Mouse (Mus musculus): Measurements from ENCODE around the gene Qsox2.

Gene Qsox2

DNA sequence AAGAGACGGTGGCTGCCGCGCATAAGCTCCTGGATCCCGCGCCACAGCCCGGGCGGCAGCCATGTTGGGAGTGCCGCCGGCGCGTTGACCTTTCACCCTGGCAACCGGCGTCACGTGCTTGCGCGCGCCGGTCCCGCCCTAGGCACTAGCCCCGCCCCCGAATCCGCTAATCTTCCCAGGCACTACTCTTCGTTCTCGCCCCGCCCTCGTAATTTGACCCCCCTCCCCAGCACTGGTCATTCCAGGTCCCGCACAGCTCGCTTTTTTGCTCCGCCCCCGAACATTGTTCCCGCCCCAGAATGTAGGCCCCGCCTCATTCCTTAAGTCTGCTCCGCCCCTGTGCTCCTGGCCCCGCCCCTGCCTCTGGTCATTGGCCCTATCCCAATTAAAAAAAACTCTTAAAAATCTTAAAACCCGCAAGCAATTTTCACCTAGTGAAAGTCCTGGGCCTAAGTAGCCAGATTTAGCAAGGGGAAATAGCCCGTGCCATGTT lies at the start of gene Qsox2:
Qsox2 (minus strand) TSS at position 236 of the 493 bp plus-strand sequence.
- DNase-seq, result peak; percentile 91

DNA sequence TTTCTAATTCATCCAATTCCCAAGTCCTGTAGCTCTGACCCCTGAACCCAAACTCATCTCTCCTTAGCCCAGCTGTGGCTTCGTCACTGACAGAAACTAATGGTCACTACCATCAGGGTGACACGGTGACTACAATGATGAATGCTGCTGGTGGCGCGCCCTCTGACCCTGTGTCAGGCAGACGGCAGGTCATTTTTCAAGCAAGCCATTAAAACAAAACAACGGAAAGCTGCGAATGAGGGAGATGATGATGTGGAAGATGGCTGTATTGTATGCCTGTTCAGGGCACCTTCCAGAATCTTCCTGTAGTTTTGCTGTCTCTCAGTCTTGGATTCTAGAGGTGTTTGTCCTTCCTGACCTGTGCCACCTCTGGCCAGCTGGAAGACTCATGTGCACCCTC lies 49.1 kb upstream of the Qsox2 start:
- no peak for DNase-seq

DNA sequence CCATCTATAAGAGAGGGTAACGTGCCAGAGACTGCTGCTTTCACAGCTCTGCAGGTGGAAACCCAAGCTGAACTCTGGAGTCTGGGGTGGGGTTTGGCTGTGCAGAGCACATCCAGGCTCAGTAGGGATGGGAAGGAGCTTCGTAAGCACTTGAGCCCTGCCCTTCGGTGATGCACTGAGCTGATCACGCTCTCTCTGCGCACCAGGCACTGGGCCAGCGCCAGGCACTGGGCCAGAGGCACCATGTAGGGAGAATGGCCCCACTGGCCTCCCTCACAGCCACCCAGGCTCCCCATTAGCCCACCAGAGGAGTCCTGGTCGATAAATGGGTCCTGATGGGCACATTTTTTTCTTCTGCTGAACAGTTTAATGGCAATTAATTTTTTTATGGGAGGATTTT lies 48.5 kb upstream of the Qsox2 start:
- DNase-seq, result peak; percentile 36

DNA sequence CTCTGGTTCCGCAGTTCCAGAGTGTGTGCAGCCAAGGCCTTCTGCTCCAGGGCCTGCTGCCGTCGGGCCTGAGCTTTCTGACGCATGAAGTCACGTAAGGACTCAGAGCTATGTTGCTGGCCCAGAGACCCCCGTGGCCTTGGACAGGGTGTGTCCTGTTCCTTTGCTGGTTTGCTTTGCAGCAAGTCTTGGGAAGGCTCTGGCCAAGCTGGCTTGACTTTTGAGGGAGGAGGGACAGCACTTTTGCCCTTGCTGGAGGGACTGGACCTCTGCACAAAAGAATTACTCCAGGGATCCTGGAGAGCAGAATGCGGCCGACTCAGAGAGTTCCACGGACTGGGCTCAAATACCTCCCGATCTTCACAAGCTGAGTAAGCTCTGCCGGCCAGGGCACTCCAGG lies 43.3 kb upstream of the Qsox2 start:
- DNase-seq, result no peak

DNA sequence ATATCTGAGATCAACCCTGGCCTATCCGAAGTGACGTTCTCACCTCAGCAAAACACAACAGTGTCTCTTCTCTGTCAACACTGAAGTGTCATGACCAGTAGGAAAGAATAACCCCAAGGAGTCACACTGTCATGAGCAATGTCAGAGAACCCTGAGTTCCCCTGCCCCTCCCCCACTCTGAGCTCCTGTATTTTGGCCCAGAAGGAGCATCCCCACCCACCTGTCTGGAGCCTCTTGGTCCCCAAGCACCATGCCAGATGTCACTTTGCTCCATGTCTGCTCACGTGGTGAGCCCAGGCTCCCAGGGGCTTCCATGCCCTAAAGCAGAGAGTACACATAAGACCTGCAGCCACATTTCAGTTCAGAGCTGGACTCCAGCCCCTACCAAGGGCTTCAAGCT lies 42.4 kb upstream of the Qsox2 start:
- no peak for DNase-seq

DNA sequence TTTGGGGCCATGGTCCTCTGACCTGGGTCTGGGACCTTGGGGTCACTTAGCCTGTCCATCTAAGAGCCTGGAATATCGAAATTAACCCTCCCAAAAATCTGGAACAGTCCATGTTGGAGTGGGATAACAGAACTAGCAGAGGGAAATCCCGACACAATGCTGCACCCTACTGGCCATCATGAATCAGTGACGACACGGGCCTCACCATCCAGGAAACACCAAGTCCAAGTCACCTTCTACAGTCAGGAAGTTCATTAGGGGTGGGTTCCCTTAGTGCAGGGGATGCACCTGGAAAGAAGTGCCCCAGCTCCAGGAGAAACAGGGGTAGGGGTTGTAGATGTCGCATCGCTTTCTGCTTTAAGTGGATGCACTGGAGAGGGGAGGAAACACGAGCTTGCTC lies 36.3 kb upstream of the Qsox2 start:
- DNase-seq, result peak; percentile 64

DNA sequence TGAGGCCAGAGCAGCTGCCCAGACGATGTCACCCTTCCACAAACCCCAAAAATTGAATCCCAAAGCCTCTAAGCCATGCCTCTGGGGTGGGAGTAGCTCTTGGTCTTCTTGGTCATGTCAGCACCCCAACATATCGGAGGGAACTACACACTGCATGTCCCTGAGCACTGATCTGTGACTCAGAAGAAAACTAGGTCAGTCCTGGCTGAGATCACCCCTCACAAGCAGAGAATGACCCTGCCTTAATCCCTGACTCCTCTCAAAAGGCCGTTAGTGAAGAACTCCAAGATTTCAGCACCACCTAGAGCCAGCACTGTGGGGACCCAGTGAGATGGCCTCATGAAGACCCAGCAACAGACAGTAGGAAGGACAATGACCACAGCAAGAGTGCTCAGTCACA lies 30.9 kb upstream of the Qsox2 start:
- DNase-seq, result no peak

DNA sequence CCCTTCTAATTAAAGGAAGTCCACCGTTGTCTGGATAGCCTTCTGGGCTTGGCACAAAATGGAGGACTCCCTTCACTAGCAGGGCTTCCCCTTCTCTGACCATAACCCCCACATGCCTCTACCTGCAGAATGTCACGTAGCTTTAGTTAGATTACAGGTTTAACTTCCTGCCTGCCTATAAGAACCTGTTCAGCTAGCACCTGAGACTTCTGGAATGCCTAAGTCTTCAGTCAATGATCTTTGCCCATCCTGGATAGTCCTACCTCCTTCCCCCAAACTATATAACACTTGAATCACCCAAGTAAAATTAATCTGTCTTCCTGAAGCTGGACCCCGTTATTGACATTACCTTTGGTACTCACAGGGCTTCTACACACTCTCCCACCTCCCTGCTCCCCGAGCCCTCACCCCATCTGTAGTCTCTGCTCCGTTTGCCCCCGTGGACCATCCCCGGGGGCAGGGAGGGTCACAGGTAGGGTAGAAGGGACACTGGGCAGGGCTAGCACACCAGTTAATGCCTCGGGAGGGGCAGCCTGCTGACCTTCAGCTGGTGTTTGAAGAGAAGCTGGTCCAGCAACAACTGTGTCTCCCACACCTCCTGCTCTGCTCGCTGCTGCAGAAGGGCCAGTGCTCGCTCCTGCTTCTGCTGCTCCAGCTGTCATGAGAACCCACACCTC lies 28.9 kb upstream of the Qsox2 start:
- DNase-seq, result no peak

DNA sequence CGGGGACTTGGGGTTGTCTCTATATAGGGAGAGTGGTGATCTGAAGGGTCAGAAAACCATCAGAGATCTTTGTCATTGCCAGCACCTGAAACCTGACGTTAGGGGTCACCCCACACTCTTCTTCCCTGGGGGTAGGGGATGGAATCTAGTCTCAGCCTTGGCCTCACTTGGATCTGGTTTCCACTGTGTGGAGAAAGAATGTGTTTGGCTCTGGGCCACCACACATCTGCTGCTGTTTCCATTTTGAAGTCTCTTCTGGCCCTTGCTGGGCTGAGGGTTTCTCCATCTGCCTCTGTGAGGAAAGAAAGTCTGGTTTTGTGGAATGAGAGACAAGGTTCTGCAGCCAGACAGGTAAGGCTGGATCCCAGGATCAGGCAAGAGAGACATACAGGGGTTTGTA lies 27.8 kb upstream of the Qsox2 start:
- no peak for DNase-seq

DNA sequence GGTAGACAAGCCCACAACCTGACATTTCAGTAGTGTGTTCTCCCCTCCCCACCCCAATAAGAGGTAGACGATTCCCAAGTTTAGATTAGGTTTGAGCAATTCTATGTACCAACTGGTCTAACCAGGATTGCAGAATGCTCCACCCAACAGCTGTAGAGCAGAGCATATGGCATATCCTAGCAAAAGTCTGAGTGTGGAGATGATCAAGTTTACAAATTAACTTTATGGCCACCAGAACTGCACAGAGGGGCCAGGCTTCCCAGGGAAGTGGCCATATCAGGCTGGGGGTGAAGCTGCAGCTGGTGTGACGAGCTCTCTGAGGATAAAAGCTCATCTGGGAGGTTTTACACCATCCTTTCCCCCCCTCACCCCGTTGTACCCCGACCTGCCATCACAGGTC lies 27.3 kb upstream of the Qsox2 start:
- DNase-seq, result no peak

DNA sequence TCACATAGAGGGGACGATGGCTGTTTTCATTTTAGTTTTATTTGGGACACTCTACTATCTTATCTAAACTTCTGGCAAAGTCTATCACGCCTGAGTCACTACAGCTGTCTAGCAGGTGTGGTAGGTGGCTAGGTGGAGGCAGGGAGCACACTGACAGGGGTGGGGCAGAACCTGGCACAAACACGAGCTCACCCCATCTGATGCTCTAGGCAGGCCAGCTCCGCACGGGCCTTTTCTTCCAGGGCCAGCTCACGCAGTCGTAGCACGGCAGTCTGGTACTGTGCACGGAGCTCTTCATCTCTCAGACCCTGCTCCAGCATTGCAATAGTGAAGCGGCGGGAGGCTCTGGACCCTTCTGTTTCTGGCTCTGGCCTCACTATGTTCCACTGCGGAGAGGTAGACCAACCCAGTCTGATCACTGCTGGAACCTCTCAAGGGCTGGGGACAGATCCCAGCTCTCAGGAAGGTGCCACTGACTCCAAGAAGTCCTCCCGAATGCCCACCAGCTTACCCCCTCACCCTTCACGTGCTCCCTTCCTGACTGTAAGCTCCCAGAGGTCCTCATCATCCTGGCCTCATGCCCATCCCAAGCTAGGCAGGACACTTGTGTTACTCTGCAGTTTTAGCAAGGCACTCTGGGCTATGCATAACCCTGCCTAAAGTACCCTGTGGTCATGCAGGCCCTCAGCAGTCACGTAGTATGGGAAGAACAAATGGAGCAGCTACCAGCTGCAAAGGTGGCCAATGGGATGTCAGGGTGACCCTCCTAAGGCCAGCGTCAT lies 20.2 kb upstream of the Qsox2 start:
- no peak for DNase-seq

DNA sequence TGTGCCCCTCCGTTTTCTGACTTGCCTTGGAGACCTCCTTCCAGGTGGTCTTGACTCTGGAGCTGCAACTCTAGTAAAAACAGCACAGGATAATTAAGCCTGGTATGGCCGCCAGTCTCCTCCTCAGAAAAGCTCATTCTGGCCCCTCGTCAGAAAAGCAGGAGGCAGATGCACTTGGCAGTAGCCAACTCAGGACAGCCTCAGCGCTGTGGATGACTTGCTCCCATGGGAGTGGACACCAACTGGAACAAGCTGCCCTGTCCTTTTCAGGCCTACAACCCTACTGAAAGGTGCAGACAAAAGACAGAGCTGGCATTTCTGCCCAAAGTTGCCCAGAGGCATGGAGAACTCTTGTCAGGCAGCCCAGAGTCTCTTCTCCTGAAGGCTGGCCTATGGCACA lies 17.5 kb upstream of the Qsox2 start:
- DNase-seq, result no peak

DNA sequence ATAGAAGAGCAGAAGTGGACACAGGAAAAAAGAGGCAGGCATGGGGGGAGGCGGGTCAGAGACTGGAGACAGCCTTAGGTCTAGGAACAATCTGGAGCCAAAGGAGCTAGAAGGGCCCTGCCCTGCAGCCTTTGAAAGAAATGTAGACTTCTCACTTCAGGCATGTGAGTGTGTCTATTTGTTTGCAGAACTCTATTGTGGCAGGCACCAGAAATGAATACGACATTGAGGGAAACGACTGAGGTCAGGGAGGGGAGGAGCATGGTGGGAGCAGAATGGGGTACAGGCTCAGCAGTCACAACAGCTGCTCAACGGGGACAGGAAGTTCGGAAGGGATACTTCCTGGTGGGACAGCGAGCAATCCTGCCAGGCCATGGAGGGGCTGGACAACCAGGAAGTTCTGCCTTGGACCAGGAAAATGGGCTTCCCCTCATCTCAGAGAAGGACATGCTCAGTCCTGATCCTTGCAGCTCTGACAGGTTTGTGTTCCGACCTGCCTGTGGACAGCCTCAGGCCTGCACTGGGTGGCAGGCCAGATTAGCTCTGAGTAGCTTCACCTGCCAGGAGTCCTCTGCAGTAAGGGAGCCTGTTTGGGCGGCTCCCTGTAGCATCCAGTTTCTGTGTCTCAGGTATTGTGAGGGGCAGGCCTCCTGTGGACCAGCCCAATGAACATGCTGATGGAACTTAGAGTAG lies 15.3 kb upstream of the Qsox2 start:
- DNase-seq, result no peak

DNA sequence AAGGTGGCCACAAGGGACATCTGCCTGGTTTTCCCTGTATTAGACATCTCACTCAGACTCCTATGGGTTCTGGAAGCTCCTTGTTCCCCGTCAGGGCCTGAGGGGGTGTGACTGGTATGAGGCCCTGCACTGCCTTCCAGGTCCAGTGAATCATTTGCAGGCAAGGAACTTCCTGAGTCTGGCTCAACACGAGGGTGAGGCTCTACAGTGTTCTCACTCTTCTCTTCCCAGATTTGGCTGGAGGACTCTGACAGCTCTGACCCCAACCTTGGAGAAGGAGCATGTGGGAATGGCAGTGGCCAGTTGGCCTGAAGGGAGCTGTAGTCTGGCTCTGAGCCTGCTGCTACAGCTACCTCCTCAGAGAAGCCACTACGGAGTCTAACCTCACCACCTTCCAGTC lies 10.2 kb upstream of the Qsox2 start:
- no peak for DNase-seq

DNA sequence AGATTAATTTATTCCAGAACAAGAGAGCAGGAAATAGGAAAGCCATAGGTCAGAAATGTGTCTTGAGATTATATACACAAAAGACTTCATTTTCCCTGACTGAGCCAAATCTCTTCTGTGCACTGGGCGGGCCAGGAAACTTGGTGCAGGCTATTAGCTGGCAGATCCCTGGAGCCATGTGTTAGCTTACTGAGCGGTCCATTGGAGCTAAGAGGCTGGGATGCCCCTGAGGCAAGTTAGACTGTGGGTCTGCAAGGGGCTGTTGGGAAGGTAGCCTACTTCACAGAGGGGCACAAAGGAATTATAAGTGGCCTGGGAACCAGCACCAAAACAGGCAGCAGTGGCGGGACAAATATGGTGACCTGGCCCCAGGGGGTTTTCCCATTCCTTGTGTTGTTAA lies 3.5 kb upstream of the Qsox2 start:
- DNase-seq, result no peak

DNA sequence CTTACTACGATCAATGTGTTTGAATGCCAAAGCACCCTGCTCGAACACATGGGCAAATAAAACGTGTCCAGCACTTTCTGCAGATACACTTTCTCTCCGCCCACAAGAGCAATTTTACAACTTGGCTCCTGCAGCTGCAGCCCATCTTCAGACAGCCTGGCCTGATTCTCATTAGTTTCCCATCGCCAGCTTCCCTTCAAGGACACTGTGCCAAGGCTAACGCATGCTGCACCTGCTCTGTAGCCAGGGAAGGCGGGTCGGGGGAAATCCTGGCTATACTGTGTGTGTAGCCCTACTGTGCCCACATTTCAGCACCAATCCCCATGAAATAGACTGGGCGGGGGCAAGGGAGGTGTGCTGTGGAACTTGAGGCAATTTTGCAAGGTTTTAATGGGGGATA lies 3.0 kb upstream of the Qsox2 start:
- no peak for DNase-seq

DNA sequence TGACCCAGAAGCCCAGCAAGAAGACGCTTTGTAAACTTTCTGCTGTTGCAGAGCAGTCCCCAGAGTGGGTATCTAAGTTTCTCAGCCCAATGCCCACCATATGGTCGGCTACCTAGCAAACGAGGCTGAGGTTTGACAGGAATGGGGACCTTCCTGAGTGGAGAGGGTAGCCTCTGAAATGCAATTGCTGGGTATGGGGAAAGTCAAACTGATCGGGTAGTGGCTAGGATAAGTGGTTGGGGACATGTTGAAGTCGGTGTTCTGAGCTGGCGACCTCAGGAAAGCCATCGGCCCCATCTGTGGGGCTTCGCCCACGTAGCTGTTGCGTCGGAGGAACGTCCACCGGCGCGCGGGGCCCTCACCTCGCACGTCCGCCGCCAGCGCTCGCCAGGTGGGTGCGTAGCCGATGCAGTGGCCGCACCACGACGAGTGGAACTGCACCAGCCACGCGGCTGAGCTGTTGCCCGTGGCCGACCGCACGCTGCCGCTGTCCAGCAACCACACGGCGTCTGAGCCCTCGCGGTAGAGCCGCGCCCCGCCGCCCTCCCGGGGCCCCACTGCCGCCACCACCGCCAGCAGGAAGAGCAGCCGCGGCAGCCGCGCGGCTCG lies 540 bp downstream of the Qsox2 start:
- DNase-seq, result no peak

DNA sequence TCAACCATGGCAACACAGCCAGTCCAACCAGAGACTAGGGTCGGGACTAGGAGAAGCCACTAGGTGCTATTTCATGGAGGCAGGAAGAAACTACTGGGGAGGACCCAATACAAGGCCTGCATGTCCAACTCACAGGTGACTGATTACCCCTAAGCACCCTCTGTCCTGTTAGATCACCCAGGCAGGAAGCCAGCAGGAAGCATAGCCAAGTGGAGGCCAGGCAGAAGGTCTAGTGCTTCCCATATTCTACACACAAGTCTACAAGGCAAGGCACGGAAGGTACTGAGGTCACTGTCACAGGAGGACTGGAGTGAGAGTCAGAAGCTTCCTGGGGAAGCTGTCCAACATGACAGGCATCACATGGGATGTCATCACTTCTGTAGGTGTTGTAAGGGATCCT lies 2.6 kb downstream of the Qsox2 start:
- DNase-seq, result no peak

DNA sequence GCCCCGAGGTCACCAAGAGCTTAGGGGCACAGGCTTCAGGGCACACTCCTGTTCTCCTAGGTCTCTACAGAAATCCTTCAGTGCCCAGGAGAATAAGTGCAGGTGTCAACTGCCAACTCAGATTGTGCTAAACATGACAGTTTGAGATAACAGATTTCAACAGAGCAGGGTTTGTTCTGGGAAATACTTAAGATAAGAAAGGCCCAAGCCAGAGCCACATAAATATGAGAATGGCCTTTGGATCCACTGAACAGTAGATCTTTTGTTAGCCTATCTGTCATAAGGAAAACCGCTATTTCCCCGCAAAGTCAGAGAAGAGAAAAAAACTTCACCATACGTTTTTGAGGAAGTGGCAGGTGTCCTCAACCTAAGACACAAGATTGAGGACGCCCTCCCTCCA lies 3.1 kb downstream of the Qsox2 start:
- DNase-seq, result no peak

DNA sequence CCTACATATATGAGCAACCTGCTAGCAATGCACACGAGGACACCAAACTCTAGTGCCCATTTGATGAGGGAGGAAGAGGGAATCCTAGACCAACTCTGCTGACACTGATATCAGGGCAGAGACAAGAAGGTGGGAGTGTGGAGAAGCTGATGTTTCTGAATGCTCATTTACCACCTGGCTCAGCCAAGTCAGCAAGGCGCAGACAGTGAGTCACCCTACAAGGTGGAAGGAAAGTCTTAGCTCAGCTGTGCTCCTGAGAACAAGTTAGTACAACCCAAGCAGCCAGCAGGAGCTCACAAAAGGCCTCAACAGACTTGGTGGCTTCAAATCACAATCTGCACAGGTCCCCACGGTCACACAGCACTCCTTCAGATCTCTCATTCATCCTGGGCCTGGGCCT lies 6.0 kb downstream of the Qsox2 start:
- DNase-seq, result no peak

DNA sequence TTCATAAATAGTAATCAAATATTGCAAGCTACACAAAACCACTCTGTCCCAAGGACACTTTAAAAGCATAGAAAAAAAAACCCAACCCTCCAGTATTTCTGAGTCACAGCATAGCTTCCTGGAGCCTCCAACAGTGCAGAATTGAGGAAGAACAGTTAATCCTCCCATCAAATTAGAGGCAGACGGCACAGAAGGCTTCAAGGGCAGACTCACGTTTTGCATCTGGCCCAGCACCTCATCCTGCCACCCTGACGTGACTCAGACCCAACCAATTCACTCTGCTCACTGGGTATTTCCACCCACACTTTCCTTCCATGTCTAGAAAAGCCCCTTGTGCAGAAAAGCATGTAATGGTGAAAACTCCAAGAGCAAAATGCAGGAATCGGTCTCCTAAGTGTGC lies 7.1 kb downstream of the Qsox2 start:
- no peak for DNase-seq

DNA sequence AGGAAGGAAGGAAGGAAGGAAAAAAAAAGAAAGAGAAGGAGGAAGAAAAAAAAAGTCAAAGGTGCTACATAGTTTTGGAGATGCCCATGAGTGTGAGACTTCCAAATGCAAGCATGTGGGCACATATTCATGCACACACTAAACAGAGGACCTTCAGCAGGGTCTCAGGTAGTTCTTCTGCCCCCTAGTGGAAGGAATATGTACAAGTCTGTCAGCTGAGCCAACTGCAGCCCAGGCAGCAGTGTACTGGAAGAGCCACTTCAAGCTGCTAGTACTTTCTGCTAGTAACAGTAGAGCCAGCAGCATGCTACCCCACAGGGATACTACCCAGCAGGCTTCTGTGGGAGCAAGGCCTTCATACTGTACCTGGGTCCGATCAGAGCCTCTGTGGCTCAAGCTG lies 9.5 kb downstream of the Qsox2 start:
- no peak for DNase-seq

DNA sequence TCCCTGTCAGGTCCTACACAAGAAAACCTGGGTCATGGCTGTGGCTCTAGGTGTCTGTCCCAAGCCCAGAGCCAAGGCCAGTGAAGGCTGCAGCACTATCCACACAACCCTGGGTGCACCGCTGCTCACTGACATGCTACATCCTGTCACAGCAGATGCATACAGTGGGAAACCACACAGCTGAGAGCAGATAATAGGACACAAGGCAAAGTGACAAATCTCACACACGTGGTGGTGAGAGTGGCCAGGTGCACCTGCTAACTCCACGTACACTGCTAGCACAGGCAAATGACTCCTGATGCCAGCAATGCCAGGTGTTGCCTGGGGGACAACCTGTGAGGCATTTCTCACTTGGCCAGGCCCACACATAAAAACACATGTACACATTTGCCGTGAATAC lies 12.1 kb downstream of the Qsox2 start:
- no peak for DNase-seq

DNA sequence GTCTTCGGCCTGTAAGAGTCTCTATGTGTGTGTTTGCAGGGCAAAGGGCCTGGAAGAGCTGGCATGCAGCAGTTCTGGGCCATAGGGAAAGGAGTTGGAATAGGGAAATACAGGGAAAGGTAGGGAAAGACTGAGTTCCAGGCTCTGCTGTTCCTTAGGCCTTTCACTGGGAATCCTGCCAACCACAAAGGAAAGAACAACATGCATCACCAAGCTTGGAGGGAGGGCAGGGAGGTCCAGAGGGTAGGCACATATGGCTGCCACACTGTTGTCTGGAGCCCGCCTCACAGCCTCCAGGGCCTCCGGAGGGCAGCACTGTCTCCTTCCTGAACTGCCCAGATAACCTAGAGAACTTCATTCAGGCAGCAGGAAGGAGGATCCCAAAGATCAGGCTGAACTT lies 13.4 kb downstream of the Qsox2 start:
- no peak for DNase-seq
